Mouse (Mus musculus) lung, adult 2 months (tissue): ENCODE results near the gene St7. TPM values are rescaled to one million over a fixed set of nuclear protein-coding genes. Genes with fewer than 3 reads are reported as not detected.

Experiments used
- DNase-seq: peaks from one replicate; pipeline ENCODE4 v3.0.0; 2022
- H3K4me1 ChIP-seq: fragments of 200-500 bp; 2 replicates; pipeline ENCODE4 v1.6.1; 2011; ENCODE audit warnings: low read length; ENCODE audit not compliant: control insufficient read depth, insufficient read depth
- H3K4me3 ChIP-seq: fragments of 200-500 bp; replicated peaks from 2 replicates; pipeline ENCODE3; 2011; ENCODE audit warnings: low read depth, mild to moderate bottlenecking, control low read depth, low read length; ENCODE audit errors: extremely low read depth
- CTCF ChIP-seq: fragments of 200-500 bp; IDR thresholded peaks from 2 replicates; pipeline ENCODE4 v1.5.1; 2011; ENCODE audit warnings: mild to moderate bottlenecking, low read length, control low read depth; ENCODE audit not compliant: insufficient read depth
- POLR2A ChIP-seq: fragments of 200-500 bp; IDR thresholded peaks from 2 replicates; pipeline ENCODE4 v1.6.1; 2011; ENCODE audit warnings: low read depth, mild to moderate bottlenecking, control low read depth, low read length, borderline replicate concordance; ENCODE audit errors: extremely low read depth
- WGBS: fragments of 180-500 bp; shearing (Covaris S2); methylation state at CpG from one replicate; pipeline ENCODE4 v1.1.7; 2018; 5-methylcytosine and 5-hydroxymethylcytosine counted together
- polyA plus RNA-seq: library from polyadenylated mRNA; depleted of rRNA; stranded (reverse); fragments of >200 nt; gene quantifications from 2 replicates; pipeline ENCODE4 v1.2.3, GENCODE M21; 2012

St7 gene
- polyA plus RNA-seq, 1 experiment: 9.9 TPM

GRCm38 (mm10) chr6:17905776-17906175, 213.0 kb downstream of the St7 start:
- DNase-seq: no peak
- 91% methylated on average over 3 of the region's 3 CpGs for WGBS
- H3K4me3 ChIP-seq: no peak overlapping the region
- TF ChIP-seq POLR2A (no peak), CTCF (no peak)
- H3K4me1 ChIP-seq: no peaks in the 10 kb centered on the region

- no peak for DNase-seq
- 57% methylated on average over 6 of the region's 6 CpGs for WGBS
- Histone ChIP-seq H3K4me3 (no peak overlapping the region), H3K4me1 (no peaks in the 10 kb centered on the region)
- no peak for TF ChIP-seq CTCF
- no peak for TF ChIP-seq POLR2A
Measured at GRCm38 (mm10) chr6:17906289-17906688, 213.6 kb downstream of the St7 start.

- Histone ChIP-seq H3K4me3 (no peak overlapping the region), H3K4me1 (no peaks in the 10 kb centered on the region)
- TF ChIP-seq CTCF (no peak), POLR2A (no peak)
- DNase-seq: no peak
- 76% methylated on average over 6 of the region's 6 CpGs for WGBS
Measured at GRCm38 (mm10) chr6:17912312-17912711, 219.6 kb downstream of the St7 start.

GRCm38 (mm10) chr6:17912825-17913224, 220.1 kb downstream of the St7 start:
- WGBS: 92% methylated on average over 2 of the region's 2 CpGs
- DNase-seq: no peak
- no peak for TF ChIP-seq POLR2A
- TF ChIP-seq CTCF: no peak

GRCm38 (mm10) chr6:17913315-17913714, 220.6 kb downstream of the St7 start:
- Histone ChIP-seq H3K4me1 (no peaks in the 10 kb centered on the region), H3K4me3 (no peak overlapping the region)
- DNase-seq: no peak
- TF ChIP-seq POLR2A (no peak), CTCF (no peak)
- 94% methylated on average over 1 of the region's 1 CpGs for WGBS

More at GRCm38 (mm10) chr6:17912825-17913224, 220.1 kb downstream of the St7 start:
- no peak overlapping the region for H3K4me3 ChIP-seq
- no peaks in the 10 kb centered on the region for H3K4me1 ChIP-seq

- 67% methylated on average over 3 of the region's 3 CpGs for WGBS
- TF ChIP-seq POLR2A (no peak), CTCF (no peak)
- no peak overlapping the region for H3K4me3 ChIP-seq
- H3K4me1 ChIP-seq: no peaks in the 10 kb centered on the region
- DNase-seq: no peak
Measured at GRCm38 (mm10) chr6:17914300-17914699, 221.6 kb downstream of the St7 start.

- TF ChIP-seq POLR2A (no peak), CTCF (no peak)
- no peak for DNase-seq
- Histone ChIP-seq H3K4me3 (no peak overlapping the region), H3K4me1 (no peaks in the 10 kb centered on the region)
- WGBS: 94% methylated on average over 4 of the region's 4 CpGs
Measured at GRCm38 (mm10) chr6:17917233-17917632, 224.5 kb downstream of the St7 start.

GRCm38 (mm10) chr6:17922180-17922579, 229.4 kb downstream of the St7 start:
- 73% methylated on average over 1 of the region's 1 CpGs for WGBS
- TF ChIP-seq POLR2A: no peak
- no peak for TF ChIP-seq CTCF
- H3K4me3 ChIP-seq: no peak overlapping the region

GRCm38 (mm10) chr6:17922967-17923366, 230.2 kb downstream of the St7 start:
- no peak overlapping the region for H3K4me3 ChIP-seq
- WGBS: 37% methylated on average over 3 of the region's 3 CpGs
- TF ChIP-seq CTCF (no peak), POLR2A (no peak)
- DNase-seq: no peak
- H3K4me1 ChIP-seq: peaks cover 4% of the 10 kb centered on the region

More at GRCm38 (mm10) chr6:17922180-17922579, 229.4 kb downstream of the St7 start:
- H3K4me1 ChIP-seq: peaks cover 4% of the 10 kb centered on the region
- no peak for DNase-seq

- no peak for DNase-seq
- H3K4me3 ChIP-seq: no peak overlapping the region
- TF ChIP-seq POLR2A: no peak
- TF ChIP-seq CTCF: no peak
- 43% methylated on average over 3 of the region's 3 CpGs for WGBS
- peaks cover 4% of the 10 kb centered on the region for H3K4me1 ChIP-seq
Measured at GRCm38 (mm10) chr6:17923370-17923769, 230.6 kb downstream of the St7 start.
